Mouse (Mus musculus) adrenal gland, adult 2 months (tissue): Measurements from ENCODE around the gene Synj1. TPM values are rescaled to one million over a fixed set of nuclear protein-coding genes. Genes with fewer than 3 reads are reported as not detected.

Experiments used
- DNase-seq: peaks from one replicate; pipeline ENCODE4 v3.0.0; 2021
- polyA plus RNA-seq: library from polyadenylated mRNA; depleted of rRNA; stranded (reverse); fragments of >200 nt; gene quantifications from 2 replicates; pipeline ENCODE4 v1.2.3, GENCODE M21; 2012
- total RNA-seq, 2 experiments: library from RNA; stranded (reverse); gene quantifications; 2 replicates each; pipeline ENCODE4 v1.2.3; 2021

Synj1 gene
- total and polyA plus RNA-seq, 3 experiments = 23.4 to 65.6 (median 44.3) TPM

- DNase-seq = no peak
These were observed 64.1 kb downstream of the Synj1 start for GRCm38 (mm10) chr16:90946977-90947376.

- DNase-seq = no peak
These were observed 69.9 kb downstream of the Synj1 start for GRCm38 (mm10) chr16:90941246-90941645.

DNA sequence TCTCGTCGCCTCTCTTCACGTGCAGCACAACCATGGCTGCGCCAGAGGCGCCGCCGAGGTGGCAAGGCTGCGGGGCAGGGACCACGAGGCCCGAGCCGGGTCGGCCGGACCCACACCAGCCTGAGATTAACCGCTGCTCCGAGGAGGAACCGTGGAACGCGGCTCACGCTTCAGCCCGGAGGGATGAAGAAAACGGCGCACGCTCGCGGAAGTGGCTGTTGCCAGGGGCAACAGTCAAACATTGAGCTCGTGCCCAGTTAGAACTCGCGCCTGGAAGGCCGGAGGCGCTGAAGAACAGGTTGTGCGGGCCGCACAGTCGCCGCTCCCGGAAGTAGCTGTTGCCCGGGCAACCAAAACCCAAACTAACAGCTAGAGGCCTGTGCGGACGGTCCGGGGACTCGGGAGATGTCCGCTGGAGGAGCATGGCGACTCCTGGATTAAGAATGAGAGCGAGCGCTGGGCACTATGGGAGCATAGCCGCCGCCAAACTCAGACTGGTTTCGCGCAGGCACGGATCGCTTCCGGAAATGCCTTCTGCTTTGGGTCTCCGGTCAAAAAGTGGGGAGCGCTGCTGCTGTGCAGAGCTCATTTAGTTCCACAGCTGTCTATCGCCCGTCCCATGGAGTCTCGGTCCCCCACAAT, 76.3 kb downstream of the Synj1 start, which contains the start of gene Cfap298:
TSS of gene Cfap298 (minus strand) at position 428 of the 642 bp plus-strand sequence.
- DNase-seq = peak; percentile 95

DNA sequence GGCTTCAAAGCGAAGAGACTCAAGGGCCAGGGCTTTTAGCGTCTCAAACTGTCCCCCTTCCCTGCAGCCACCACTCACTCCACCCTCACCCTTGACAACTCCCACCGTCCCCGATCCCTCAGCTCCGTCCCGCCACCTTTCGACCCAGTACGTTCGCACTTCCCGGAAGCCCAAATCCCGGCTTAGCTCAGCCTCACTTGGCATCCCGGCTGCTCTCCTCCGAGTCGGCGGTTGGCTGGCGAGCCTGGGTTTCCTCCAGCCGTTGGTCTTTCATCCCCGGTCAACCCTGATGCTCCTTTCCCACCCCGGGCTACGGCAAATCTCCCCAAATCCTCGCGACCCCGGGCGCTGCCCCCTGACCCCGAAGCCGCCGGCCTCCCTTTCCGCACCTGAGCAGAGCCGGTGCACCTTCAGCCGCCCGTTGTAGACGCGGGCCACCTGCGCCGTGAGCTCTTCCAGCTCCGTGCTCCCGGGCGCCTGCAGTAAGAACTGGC, 76.9 kb downstream of the Synj1 start:
- DNase-seq = peak; percentile 85

DNA sequence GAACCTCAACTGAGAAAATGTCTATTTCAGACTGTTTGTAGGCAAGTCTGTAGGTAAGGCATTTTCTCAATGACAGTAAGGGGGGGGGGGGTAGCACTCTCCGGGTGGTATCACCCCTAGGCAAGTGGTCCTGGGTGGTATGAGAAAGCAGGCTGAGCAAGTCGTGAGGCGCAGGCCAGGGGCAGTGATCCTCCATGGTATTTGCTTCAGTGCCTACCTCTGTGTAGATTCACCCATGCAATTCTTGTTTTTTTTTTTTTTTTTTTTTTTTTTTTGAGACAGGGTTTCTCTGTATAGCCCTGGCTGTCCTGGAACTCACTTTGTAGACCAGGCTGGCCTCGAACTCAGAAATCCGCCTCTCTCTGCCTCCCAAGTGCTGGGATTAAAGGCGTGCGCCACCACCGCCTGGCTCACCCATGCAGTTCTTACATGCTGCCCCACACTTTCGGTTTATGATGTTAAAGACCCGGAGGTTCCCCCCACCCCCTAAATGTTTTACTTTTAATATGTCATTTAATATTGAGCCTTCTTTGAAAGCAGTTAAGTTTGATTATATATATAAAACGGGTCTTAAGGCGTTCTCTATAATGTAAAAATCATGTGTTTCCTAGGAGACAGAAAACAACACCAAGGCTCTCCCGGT, 77.5 kb downstream of the Synj1 start:
- DNase-seq = peak; percentile 13

DNA sequence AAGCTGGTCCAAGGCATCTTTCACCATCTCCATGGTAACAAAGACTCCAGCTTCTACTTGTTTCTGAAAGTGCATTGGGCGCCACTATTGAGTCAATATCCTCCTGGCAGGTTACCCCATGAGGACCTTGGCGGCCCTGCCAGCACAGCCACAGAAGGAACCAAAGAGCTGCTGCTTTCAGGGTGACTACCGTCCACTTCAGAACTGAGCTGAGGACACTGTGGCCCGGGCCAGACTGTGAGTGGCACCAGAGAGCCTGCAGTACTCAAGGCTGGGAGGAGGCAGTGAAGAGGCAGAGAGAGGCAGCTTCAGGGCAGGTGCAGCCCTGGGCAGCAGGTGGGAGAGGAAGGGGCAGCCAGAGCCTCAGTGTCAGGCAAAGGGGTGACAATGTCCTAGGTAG, 83.7 kb downstream of the Synj1 start:
- no peak for DNase-seq

DNA sequence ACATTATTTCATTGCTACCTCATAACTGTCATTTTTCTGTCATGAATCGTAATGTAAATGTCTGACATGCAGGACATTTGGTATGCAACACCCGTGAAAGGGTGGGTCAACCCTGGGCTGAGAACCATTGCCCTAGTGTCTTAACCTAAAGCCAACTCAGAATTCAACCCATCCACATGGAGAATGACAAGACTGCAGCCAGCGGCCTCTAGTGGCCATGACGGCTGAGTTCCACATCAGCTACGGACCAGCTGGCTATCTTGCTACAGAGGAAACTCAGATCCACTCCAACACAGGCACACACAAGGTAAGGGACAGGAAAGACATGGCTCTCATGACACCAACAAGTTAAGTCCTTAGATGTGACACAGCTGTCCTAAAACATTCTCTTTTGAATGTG, 85.6 kb downstream of the Synj1 start:
- DNase-seq = peak; percentile 82

GRCm38 (mm10) chr16:90924606-90925370, 86.3 kb downstream of the Synj1 start:
- DNase-seq = peak; percentile 88

DNA sequence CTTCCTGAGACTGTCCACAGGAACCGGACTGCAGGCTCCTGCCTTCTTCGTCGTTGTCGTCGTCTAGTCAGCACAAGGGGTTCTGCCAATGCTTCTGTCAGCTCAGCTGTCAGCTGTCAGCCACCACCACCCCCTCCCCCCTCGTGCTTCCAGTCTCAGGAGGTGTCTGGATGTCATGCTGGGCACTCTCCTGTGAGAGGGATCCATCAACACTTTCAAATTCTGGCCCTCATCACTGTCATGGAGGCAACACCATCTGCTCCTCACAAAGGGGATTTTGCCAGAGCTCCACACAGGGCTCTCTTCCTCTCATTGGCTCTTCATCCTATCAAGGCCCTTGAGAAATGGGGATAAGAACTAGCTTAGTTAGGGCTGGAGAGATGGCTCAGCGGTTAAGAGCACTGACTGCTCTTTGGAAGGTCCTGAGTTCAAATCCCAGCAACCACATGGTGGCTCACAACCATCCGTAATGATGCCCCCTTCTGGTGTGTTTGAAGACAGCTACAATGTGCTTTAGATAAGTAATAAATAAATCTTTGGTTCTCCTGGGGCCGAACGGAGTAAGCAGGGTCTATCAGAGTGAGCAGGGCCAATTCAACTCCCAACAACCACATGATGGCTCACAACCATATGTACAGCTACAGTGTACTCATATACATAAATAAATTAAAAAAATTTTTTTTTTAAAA, 89.5 kb downstream of the Synj1 start:
- no peak for DNase-seq

- DNase-seq = no peak
These were observed 94.0 kb downstream of the Synj1 start for GRCm38 (mm10) chr16:90917156-90917555.

DNA sequence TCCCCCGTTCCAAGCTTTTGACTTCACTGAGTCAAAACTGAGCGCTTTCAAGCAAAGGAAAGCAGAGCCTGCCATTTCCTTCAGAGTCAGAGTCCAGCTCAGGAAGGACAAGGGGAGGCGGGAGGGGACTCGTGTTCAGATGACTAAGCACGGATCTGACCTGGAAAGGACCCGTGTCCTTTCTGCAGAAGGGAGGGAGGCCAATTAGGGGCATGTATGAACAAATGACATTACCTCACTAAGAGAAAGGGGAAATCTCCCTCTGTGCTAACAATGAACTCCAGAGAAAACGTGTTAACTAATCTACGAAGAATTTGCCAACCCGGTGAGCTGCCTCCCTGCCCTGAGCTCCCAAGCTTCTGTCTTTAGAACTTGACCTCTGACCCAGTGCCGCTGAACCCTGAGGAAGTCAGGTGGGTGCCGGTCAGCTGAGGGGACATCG, 95.0 kb downstream of the Synj1 start:
- peak; percentile 84 for DNase-seq

DNA sequence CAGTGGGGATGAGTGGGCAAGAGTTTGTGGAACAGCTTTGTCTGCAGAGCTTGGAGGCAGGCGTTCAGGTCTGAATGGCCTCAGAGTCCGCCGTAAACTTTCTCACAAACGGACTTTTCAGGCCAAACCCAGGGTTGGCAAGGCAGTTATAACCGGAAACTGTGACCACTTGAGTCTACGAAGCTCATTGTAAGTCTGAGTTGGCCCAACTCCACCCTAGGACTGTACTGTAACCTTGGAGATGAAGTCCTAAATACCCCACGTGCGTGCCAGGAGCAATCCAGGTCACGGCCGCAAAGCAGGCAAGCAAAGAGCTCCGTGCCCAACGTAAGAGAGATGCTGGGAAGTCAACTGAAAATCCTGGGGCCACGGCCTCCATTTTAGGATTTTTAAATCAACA, 99.3 kb downstream of the Synj1 start:
- DNase-seq = peak; percentile 65

DNA sequence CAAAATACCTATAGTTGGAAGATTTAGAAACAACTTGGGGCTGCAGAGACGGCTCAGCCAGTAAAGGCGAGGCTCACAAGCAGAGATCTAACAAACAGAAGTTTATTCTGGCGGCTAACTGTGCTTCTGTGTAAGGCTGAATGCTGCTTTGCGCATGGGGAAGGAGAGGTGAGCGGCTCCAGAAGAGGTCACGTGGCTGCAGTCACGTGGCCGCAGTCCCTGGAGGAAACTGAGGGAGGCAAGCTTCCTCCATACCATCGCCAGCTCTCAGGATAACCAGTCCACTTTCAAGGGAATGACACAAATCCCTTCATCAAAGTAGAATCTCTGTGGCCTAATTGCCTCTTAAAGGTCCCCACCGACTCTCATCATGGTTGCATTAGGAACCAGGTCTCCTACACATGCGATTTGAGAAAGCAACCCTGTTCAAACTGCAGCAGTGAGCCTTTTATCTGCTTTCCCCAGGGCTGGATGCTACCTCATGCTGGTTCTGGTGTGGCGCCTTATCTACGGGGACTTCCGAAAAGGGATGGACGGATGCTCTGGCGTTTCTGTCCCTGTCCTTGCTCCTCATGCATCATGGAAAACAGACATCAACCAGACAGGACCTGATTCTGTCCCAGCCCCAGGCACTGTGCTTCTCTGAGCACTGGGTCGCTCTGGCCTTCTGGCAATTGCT, 100.1 kb downstream of the Synj1 start:
- DNase-seq = no peak

- DNase-seq = no peak
These were observed 103.9 kb downstream of the Synj1 start for GRCm38 (mm10) chr16:90907250-90907649.

DNA sequence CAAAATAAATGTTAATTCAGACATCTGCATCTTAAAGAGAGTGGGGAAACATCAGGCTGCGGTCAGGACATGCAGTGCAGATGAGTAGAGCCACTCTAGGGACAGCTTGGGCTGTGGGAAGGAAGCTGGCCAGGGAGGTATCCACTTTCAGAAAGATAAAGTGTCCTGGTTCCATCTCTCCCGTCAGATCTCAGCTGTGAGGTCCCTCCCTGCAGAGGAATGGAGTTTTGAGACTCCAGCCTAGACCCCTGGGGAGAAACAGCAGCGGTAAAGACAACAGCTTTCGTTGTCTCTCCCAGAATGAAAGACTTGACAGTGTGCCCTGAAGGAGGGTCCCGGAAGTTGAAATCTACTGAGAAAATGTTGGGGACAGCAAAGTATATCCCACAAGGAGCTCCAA, 107.8 kb downstream of the Synj1 start:
- DNase-seq = no peak

GRCm38 (mm10) chr16:90901364-90901763, 109.7 kb downstream of the Synj1 start:
- no peak for DNase-seq

DNA sequence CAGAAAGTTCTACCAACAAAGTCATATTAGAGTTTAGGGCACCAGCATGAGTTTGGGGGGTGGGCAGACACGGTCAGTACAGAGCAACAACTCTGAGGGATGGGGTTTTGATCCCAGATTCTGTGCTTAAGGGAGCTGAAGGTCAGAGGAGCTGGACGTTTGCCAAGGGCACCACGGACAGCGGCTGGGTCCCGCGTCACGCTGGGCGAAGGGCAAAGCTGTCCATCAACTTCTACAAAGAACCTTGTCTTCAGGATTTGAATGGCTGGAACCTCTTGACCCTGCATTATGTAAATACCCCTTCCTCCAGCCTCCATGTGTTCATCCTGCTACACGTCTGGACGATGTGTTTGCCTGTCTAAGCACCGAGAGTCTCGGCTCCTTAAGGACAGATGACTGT, 111.6 kb downstream of the Synj1 start:
- DNase-seq = peak; percentile 86

- peak; percentile 90 for DNase-seq
These were observed 113.5 kb downstream of the Synj1 start for GRCm38 (mm10) chr16:90897651-90898050.

- no peak for DNase-seq
These were observed 117.3 kb downstream of the Synj1 start for GRCm38 (mm10) chr16:90893792-90894191.

DNA sequence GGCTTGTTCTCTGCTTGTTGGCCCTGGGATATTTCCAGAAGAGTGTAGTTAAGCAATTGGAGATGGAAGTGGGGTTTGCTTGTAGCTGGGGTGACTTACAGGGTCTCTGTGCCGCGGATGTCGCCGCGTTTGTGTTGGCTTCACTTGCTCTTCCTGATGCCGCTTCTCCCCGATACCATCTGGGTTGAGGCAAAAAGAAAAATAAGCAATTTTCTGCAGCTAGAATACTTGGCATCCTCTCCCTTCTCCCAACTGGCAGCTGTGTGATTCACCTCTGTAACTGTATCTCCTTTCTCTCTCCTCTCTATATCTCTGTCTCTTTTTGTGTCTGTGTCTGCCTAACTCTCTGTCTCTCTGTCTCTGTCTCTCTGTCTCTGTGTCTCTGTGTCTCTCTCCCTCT, 118.1 kb downstream of the Synj1 start:
- no peak for DNase-seq

DNA sequence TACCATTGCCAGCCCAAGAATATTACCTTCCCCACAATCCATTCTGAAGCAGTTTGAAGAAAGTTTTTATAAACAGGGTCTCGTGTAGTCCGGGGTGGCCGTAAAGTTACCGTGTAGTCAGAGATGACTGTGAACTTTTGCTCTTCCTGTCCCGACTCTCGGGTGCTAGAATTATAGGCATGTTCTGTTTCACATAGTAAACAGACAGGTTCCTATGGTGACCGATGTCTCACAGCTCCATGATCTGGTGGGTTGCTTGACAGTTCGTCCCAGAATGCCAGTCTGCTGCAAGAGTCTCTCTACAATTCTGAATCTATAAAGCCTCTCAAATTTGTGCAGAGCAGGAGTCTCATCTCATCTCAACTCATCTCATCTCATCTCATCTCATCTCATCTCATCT, 119.0 kb downstream of the Synj1 start:
- no peak for DNase-seq

DNA sequence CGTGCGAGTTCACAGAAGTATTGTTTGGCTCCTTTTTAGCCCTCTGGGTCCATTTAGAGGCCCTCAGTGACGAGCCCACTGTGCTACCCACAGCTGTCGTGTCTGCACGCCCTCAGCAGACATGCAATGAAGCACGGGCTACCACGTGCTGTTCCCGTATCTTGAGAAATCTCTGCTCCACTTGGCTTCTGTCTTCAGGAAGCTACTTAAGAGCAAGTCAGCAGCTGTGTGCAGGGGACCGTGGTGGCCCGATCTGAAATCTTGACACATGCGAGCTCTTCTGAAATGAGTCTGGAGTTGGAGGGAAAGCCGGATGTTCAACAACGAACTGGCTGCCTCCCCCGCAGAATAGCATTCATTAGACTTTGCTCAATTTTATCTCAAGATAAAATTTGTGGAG, 119.5 kb downstream of the Synj1 start:
- DNase-seq = no peak
